Mouse (Mus musculus) MEL (cell line): ENCODE measurements around the gene Trmt112. TPM values are rescaled to one million over a fixed set of nuclear protein-coding genes. Genes with fewer than 3 reads are reported as not detected.

ENCODE experiments used
- DNase-seq: peaks from one replicate; pipeline ENCODE4 v3.0.0; 2011; ENCODE audit warnings: low read depth, low spot score
- H3K27ac ChIP-seq: 2 replicates; pipeline ENCODE4 v1.5.1; 2012; ENCODE audit warnings: low read depth, mild to moderate bottlenecking, control low read depth, low read length, moderate library complexity; ENCODE audit not compliant: control insufficient read depth
- H3K27me3 ChIP-seq, 2 experiments: fragments of 150-350 bp in 1 of 2; sonication (generic) in 1 of 2; 2 replicates each; pipeline ENCODE4 v1.6.1; 2012; ENCODE audit warnings: low read length in 2 of 2, mild to moderate bottlenecking in 2 of 2, improper control_type of control experiment in 1 of 2, moderate library complexity in 1 of 2; ENCODE audit not compliant: insufficient read depth in 2 of 2, control insufficient read depth in 1 of 2
- H3K36me3 ChIP-seq, 2 experiments: 2 replicates each; pipeline ENCODE4 v1.6.1; 2012 to 2014; ENCODE audit warnings: low read length in 2 of 2, improper control_type of control experiment in 1 of 2, inconsistent platforms in 1 of 2, mild to moderate bottlenecking in 1 of 2; ENCODE audit not compliant: insufficient read depth in 2 of 2, control insufficient read depth in 1 of 2
- H3K4me1 ChIP-seq, 2 experiments: fragments of 150-350 bp in 1 of 2; sonication (generic) in 1 of 2; 2 replicates each; pipeline ENCODE4 v1.6.1; 2012; ENCODE audit warnings: low read length in 2 of 2, improper control_type of control experiment in 1 of 2, mild to moderate bottlenecking in 1 of 2; ENCODE audit not compliant: insufficient read depth in 2 of 2, control insufficient read depth in 1 of 2
- H3K4me3 ChIP-seq, 2 experiments: fragments of 150-350 bp in 1 of 2; sonication (generic) in 1 of 2; 2 replicates each; pipeline ENCODE4 v1.5.1; 2012; ENCODE audit warnings: low read depth in 2 of 2, low read length in 2 of 2, mild to moderate bottlenecking in 2 of 2, moderate library complexity in 2 of 2, control low read depth in 1 of 2, improper control_type of control experiment in 1 of 2; ENCODE audit not compliant: control insufficient read depth in 1 of 2, insufficient read depth in 1 of 2
- H3K79me2 ChIP-seq: 2 replicates; pipeline ENCODE4 v1.6.1; 2012; ENCODE audit warnings: mild to moderate bottlenecking, low read length, moderate library complexity; ENCODE audit not compliant: control insufficient read depth, poor library complexity, insufficient read depth
- H3K9ac ChIP-seq: 2 replicates; pipeline ENCODE4 v1.6.1; 2012; ENCODE audit warnings: low read depth, mild to moderate bottlenecking, control low read depth, low read length, moderate library complexity; ENCODE audit not compliant: control insufficient read depth, poor library complexity, severe bottlenecking
- H3K9me3 ChIP-seq: fragments of 150-350 bp; sonication (generic); replicated peaks from 2 replicates; pipeline ENCODE4 v1.6.1; 2012; ENCODE audit warnings: mild to moderate bottlenecking, low read length, improper control_type of control experiment, moderate library complexity; ENCODE audit not compliant: insufficient read depth
- CHD1 ChIP-seq: IDR thresholded peaks from 2 replicates; pipeline ENCODE4 v1.6.1; 2012; ENCODE audit warnings: low read depth, mild to moderate bottlenecking, inconsistent platforms, low read length, improper control_type of control experiment
- ETS1 ChIP-seq: IDR thresholded peaks from 2 replicates; pipeline ENCODE4 v1.6.1; 2012; ENCODE audit warnings: low read depth, mild to moderate bottlenecking, inconsistent platforms, low read length, improper control_type of control experiment, moderate library complexity
- GATA1 ChIP-seq: IDR thresholded peaks from 2 replicates; pipeline ENCODE4 v1.6.1; 2011; ENCODE audit warnings: low read depth, low read length, improper control_type of control experiment
- HCFC1 ChIP-seq: IDR thresholded peaks from 2 replicates; pipeline ENCODE4 v1.6.1; 2012; ENCODE audit warnings: low read depth, mild to moderate bottlenecking, inconsistent platforms, low read length, improper control_type of control experiment, moderate library complexity
- JUND ChIP-seq: IDR thresholded peaks from 2 replicates; pipeline ENCODE4 v1.6.1; 2011; ENCODE audit warnings: low read depth, mild to moderate bottlenecking, improper control_type of control experiment, low read length
- KAT2A ChIP-seq: conservative IDR thresholded peaks from 2 replicates; pipeline ENCODE4 v1.6.1; 2012; ENCODE audit warnings: low read depth, low read length, improper control_type of control experiment, inconsistent platforms
- MAFK ChIP-seq: IDR thresholded peaks from 2 replicates; pipeline ENCODE4 v1.6.1; 2011; ENCODE audit warnings: low read depth, mild to moderate bottlenecking, low read length, improper control_type of control experiment, borderline replicate concordance
- MAX ChIP-seq: IDR thresholded peaks from 2 replicates; pipeline ENCODE4 v1.6.1; 2011; ENCODE audit warnings: low read length, improper control_type of control experiment
- MAZ ChIP-seq: IDR thresholded peaks from 2 replicates; pipeline ENCODE4 v1.6.1; 2012; ENCODE audit warnings: low read depth, mild to moderate bottlenecking, inconsistent platforms, low read length, improper control_type of control experiment
- MYC ChIP-seq: IDR thresholded peaks from 2 replicates; pipeline ENCODE4 v1.6.1; 2011; ENCODE audit warnings: low read depth, mild to moderate bottlenecking, low read length, improper control_type of control experiment, moderate library complexity
- NRF1 ChIP-seq: IDR thresholded peaks from 2 replicates; pipeline ENCODE4 v1.6.1; 2014; ENCODE audit warnings: low read depth, mild to moderate bottlenecking, inconsistent platforms, low read length, improper control_type of control experiment, moderate library complexity; ENCODE audit not compliant: poor library complexity, insufficient read depth, severe bottlenecking
- POLR2A ChIP-seq, 2 experiments: IDR thresholded peaks; 2 replicates each; pipeline ENCODE4 v1.6.1; 2011 to 2012; ENCODE audit warnings: low read length in 2 of 2, mild to moderate bottlenecking in 2 of 2, control low read depth in 1 of 2, improper control_type of control experiment in 1 of 2, low read depth in 1 of 2, moderate library complexity in 1 of 2; ENCODE audit not compliant: control insufficient read depth in 1 of 2, insufficient read depth in 1 of 2, poor library complexity in 1 of 2
- POLR2AphosphoS2 ChIP-seq: IDR thresholded peaks from 2 replicates; pipeline ENCODE4 v1.6.1; 2011; ENCODE audit warnings: low read length, improper control_type of control experiment
- RAD21 ChIP-seq: IDR thresholded peaks from 2 replicates; pipeline ENCODE4 v1.6.1; 2011; ENCODE audit warnings: mild to moderate bottlenecking, low read depth, low read length, improper control_type of control experiment
- SMC3 ChIP-seq: IDR thresholded peaks from 2 replicates; pipeline ENCODE4 v1.6.1; 2011; ENCODE audit warnings: low read depth, low read length, improper control_type of control experiment
- TBP ChIP-seq: IDR thresholded peaks from 2 replicates; pipeline ENCODE4 v1.8.0; 2011; ENCODE audit warnings: low read depth, low read length, improper control_type of control experiment
- TCF12 ChIP-seq: IDR thresholded peaks from 2 replicates; pipeline ENCODE4 v1.6.1; 2014; ENCODE audit warnings: low read depth, mild to moderate bottlenecking, inconsistent platforms, low read length, improper control_type of control experiment, moderate library complexity
- UBTF ChIP-seq: IDR thresholded peaks from 2 replicates; pipeline ENCODE4 v1.6.1; 2012; ENCODE audit warnings: low read depth, mild to moderate bottlenecking, inconsistent platforms, low read length, improper control_type of control experiment, moderate library complexity, borderline replicate concordance; ENCODE audit not compliant: insufficient read depth
- USF1 ChIP-seq: IDR thresholded peaks from 2 replicates; pipeline ENCODE4 v1.6.1; 2014; ENCODE audit warnings: low read depth, mild to moderate bottlenecking, inconsistent platforms, low read length, improper control_type of control experiment, moderate library complexity
- USF2 ChIP-seq, 2 experiments: IDR thresholded peaks; 2 replicates each; pipeline ENCODE4 v1.6.1; 2011 to 2012; ENCODE audit warnings: improper control_type of control experiment in 2 of 2, low read length in 2 of 2, borderline replicate concordance in 1 of 2, inconsistent platforms in 1 of 2, low read depth in 1 of 2, mild to moderate bottlenecking in 1 of 2; ENCODE audit not compliant: insufficient read depth in 1 of 2
- ZC3H11A ChIP-seq: IDR thresholded peaks from 2 replicates; pipeline ENCODE4 v1.6.1; 2012; ENCODE audit warnings: low read depth, mild to moderate bottlenecking, inconsistent platforms, low read length, improper control_type of control experiment
- ZKSCAN1 ChIP-seq: IDR thresholded peaks from 2 replicates; pipeline ENCODE4 v1.6.1; 2012; ENCODE audit warnings: low read depth, mild to moderate bottlenecking, inconsistent platforms, low read length, improper control_type of control experiment, moderate library complexity
- ZMIZ1 ChIP-seq: IDR thresholded peaks from 2 replicates; pipeline ENCODE4 v1.6.1; 2012; ENCODE audit warnings: low read depth, mild to moderate bottlenecking, inconsistent platforms, low read length, improper control_type of control experiment, moderate library complexity
- polyA plus RNA-seq, 2 experiments: library from polyadenylated mRNA; stranded (reverse) in 1 of 2; unstranded in 1 of 2; fragments of >175 nt in 1 of 2; fragments of >200 nt in 1 of 2; gene quantifications; 2 replicates each; pipeline versions ENCODE4 v1.2.1 to v1.2.4; 2012; ENCODE audit warnings: low replicate concordance in 2 of 2, low read depth in 1 of 2; ENCODE audit not compliant: insufficient read length in 2 of 2, insufficient read depth in 1 of 2, missing spikeins in 1 of 2
- total RNA-seq: library from RNA; depleted of rRNA; stranded (reverse); fragments of 300-350 nt; gene quantifications from 2 replicates; pipeline ENCODE4 v1.2.3, GENCODE M21; 2012

The Trmt112 gene
- total and polyA plus RNA-seq, 3 experiments = 294 to 319 TPM; not detected in 1

DNA sequence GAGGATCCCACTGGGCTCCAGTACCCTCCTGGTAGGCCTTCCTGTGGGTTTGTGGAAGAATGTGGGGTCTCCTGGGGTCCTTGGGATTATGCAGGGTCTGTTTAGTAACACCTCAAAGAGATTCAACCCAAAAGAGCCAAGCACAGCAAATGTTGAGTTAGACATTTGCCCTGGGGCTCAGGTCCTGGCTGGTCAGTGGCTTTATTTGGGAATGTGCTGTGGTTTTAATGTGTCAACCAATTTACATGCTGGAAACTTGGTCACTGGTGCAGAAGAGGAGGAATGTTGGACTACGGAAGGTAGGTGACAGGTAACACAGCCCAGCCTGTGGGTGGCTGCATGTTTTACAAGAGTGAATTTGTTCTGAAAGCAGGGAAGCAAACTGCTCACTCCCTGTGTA, 6.5 kb upstream of the Trmt112 start:
- no peak overlapping the region for H3K4me3 ChIP-seq
- H3K4me1 ChIP-seq = peaks cover 0 to 3% of the 10 kb centered on the region in 2 experiments; a peak in 1 of 4 replicates
- no peaks in the 10 kb centered on the region for H3K27me3 ChIP-seq
- no peak for DNase-seq
- H3K36me3 ChIP-seq = no peaks in the 10 kb centered on the region; a peak in 2 of 4 replicates
- H3K27ac ChIP-seq = no peak overlapping the region
- peaks cover 5% of the 10 kb centered on the region for H3K79me2 ChIP-seq
- TF ChIP-seq NRF1 (no peak), UBTF (no peak), POLR2AphosphoS2 (no peak), CHD1 (no peak), POLR2A (IDR thresholded peaks at IDR 0.05; ENCODE audit: control insufficient read depth in 1 of 2, insufficient read depth in 1 of 2, low read depth in 1 of 2, low read length in 2 of 2, poor library complexity in 1 of 2) (no peak), TCF12 (no peak), ZC3H11A (no peak), MAFK (no peak), USF2 (IDR thresholded peaks at IDR 0.05; ENCODE audit: borderline replicate concordance in 1 of 2, insufficient read depth in 1 of 2, low read depth in 1 of 2, low read length in 2 of 2) (no peak), RAD21 (no peak), ZKSCAN1 (no peak), JUND (no peak)
- no peak overlapping the region for H3K9ac ChIP-seq
- H3K9me3 ChIP-seq = no peaks in the 10 kb centered on the region

DNA sequence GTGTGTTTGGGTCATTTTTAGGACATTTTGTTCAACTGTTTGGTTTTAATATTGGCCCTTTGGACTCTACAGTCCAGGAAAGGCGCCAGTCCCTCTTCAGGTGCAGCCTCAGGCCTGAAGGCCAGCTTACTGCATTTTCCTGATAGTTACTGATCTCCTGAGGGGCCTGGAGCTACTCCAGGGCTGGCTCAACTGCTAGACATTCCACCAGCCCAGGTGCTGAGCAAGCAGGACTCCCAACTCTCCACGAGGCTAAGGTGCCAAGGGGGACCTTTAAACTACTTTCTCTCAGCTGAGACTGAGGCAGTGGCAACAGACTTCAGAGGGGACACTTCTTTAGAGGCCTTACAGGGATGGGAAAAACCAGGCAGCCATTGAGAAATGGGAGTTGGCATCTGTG, 4.7 kb upstream of the Trmt112 start:
- no peak overlapping the region for H3K27ac ChIP-seq
- H3K27me3 ChIP-seq = no peaks in the 10 kb centered on the region
- no peak overlapping the region for H3K4me3 ChIP-seq
- peaks cover 20% of the 10 kb centered on the region for H3K79me2 ChIP-seq
- H3K9me3 ChIP-seq = no peaks in the 10 kb centered on the region
- TF ChIP-seq MAFK (no peak), SMC3 (no peak), MAX (no peak), JUND (no peak), TBP (no peak), MYC (no peak), ZMIZ1 (no peak), POLR2AphosphoS2 (no peak), POLR2A (IDR thresholded peaks at IDR 0.05; ENCODE audit: control insufficient read depth in 1 of 2, insufficient read depth in 1 of 2, low read depth in 1 of 2, low read length in 2 of 2, poor library complexity in 1 of 2) (no peak), ETS1 (no peak), KAT2A (no peak), MAZ (no peak), GATA1 (no peak), NRF1 (no peak), USF2 (IDR thresholded peaks at IDR 0.05; ENCODE audit: borderline replicate concordance in 1 of 2, insufficient read depth in 1 of 2, low read depth in 1 of 2, low read length in 2 of 2) (no peak), TCF12 (no peak), USF1 (no peak), HCFC1 (no peak)
- peaks cover 0 to 5% of the 10 kb centered on the region in 2 experiments; a peak in 2 of 4 replicates for H3K36me3 ChIP-seq
- peaks cover 0 to 8% of the 10 kb centered on the region in 2 experiments; a peak in 2 of 4 replicates for H3K4me1 ChIP-seq
- no peak for DNase-seq
- no peak overlapping the region for H3K9ac ChIP-seq
